Comparison of ENCODE assay signal across 8 mouse cellular contexts in genomic region chr2:29245341-29245779, GRCm38 (mm10). TPM values are rescaled to one million over a fixed set of nuclear protein-coding genes. Genes with fewer than 3 reads are reported as not detected.
DNase-seq lines count a peak whose midpoint lies in the region; ATAC-seq and TF ChIP-seq lines count a peak whose summit lies in the region.

No protein-coding gene starts in this region.

- TF ChIP-seq CTCF in small intestine, adult 2 months (IDR thresholded peaks at IDR 0.05; ENCODE audit: extremely low read depth, insufficient read length, insufficient replicate concordance, low read depth, low read length): peak; percentile 22; the same call in 1 of the 2 replicates

- H3K36me3 ChIP-seq in heart, embryonic 16.5 days (ENCODE audit: control insufficient read depth, insufficient read depth): no peaks in the 10 kb centered on the region
- no peaks in the 10 kb centered on the region for H3K36me3 ChIP-seq in small intestine, adult 2 months (ENCODE audit: control insufficient read depth, insufficient read depth, low read length)

- H3K4me3 ChIP-seq in heart, embryonic 16.5 days (ENCODE audit: low read length): no peak overlapping the region
- no peak overlapping the region for H3K4me3 ChIP-seq in small intestine, adult 2 months (ENCODE audit: low read depth, low read length)

- H3K4me1 ChIP-seq in heart, embryonic 16.5 days (ENCODE audit: control insufficient read depth, insufficient read depth, low read length): 0 out of 2 replicates have a peak, but pooled peaks cover 3% of the 10 kb centered on the region
- peaks cover 2% of the 10 kb centered on the region; the same call in 1 of the 2 replicates for H3K4me1 ChIP-seq in small intestine, adult 2 months (ENCODE audit: control insufficient read depth, insufficient read depth, insufficient read length, low read length)

- DNase-seq in left cerebral cortex, postnatal 4 days: peak; percentile 50
- DNase-seq in left cerebral cortex, adult 8-10 months (ENCODE audit: low spot score in 2 of 2): no peak
- peak; percentile 2 for DNase-seq in lung, postnatal 25 days (ENCODE audit: low spot score)
- DNase-seq in urinary bladder, postnatal 25 days (ENCODE audit: low spot score): no peak

- H3K9ac ChIP-seq in heart, embryonic 16.5 days (ENCODE audit: low read length): no peak overlapping the region

- peaks cover 40% of the 10 kb centered on the region for H3K27me3 ChIP-seq in heart, embryonic 16.5 days (ENCODE audit: control insufficient read depth, insufficient read depth, low read length)
- H3K27me3 ChIP-seq in small intestine, adult 2 months (ENCODE audit: control insufficient read depth, insufficient read depth, low read length): peaks cover 11% of the 10 kb centered on the region

- H3K9me3 ChIP-seq in heart, embryonic 16.5 days (replicated peaks; ENCODE audit: control insufficient read depth, low read length): no peaks in the 10 kb centered on the region

- H3K4me2 ChIP-seq in heart, embryonic 16.5 days (ENCODE audit: low read depth, low read length): no peak overlapping the region

- no peak for TF ChIP-seq POLR2A in small intestine, adult 2 months (IDR thresholded peaks at IDR 0.05; ENCODE audit: low read depth, low read length)

- intact Hi-C loops in left cerebral cortex, postnatal 4 days (cut with DNase I): no loop called here

- peak; percentile 97 for ATAC-seq in common myeloid progenitor, adult 5-6 weeks (replicated peaks; ENCODE audit: low read depth, poor library complexity, severe bottlenecking)
- peak; percentile 45; the same call in 1 of the 2 replicates for ATAC-seq in heart, embryonic 16.5 days (replicated peaks; ENCODE audit: extremely low read depth, insufficient read depth, low FRiP score)
- ATAC-seq in inflammation-experienced regulatory T-cells, adult 6 months: no peak

- H3K27ac ChIP-seq in heart, embryonic 16.5 days (ENCODE audit: low read length): no peak overlapping the region
- H3K27ac ChIP-seq in small intestine, adult 2 months (ENCODE audit: insufficient read depth, low read depth, low read length): no peak overlapping the region

- 26% methylated on average over 10 of the region's 10 CpGs for WGBS in heart, embryonic 16.5 days
- 19% methylated on average over 10 of the region's 10 CpGs for WGBS in small intestine, adult 2 months

RNA-seq across cellular contexts. Expression of gene Ntng2, which starts 7.4 kb away (rescaled TPM):
- total RNA-seq in left cerebral cortex, postnatal 4 days (2021): 100 to 1,000 TPM; 140 to 149 TPM
- 10 to 100 TPM; 71.9 to 82.7 (median 78.9) TPM for total RNA-seq in left cerebral cortex, adult 8-10 months (2022)
- 1.9 and 5.1 TPM in 2 replicates for total RNA-seq in common myeloid progenitor, adult 5-6 weeks (2017)
- polyA plus RNA-seq in heart, embryonic 16.5 days (2015; fragmentation: Nextera tagmentation; extraction: Ambion mirVana): 0.14 and 0.24 TPM in 2 replicates
- polyA plus RNA-seq in small intestine, adult 2 months (2012; rRNA removed): 15.8 and 23.4 TPM in 2 replicates
- 1 to 10 TPM; 2.7 to 3.4 (median 2.9) TPM for polyA plus RNA-seq in inflammation-experienced regulatory T-cells, adult 6 months (2017; shearing (Covaris generic))

Comparison
In these comparisons a context has a peak if more than half of its experiments do, and no peak if none do; other contexts are left out.
1. DNase-seq: peak in left cerebral cortex, postnatal 4 days (single experiment) and lung, postnatal 25 days (single experiment); none in left cerebral cortex, adult 8-10 months (0 of 2) and urinary bladder, postnatal 25 days (single experiment).
2. RNA of gene Ntng2, which starts 7.4 kb away (total RNA-seq): 140 to 149 TPM in left cerebral cortex, postnatal 4 days and 71.9 to 82.7 TPM in left cerebral cortex, adult 8-10 months; 1.9 to 5.1 TPM in common myeloid progenitor, adult 5-6 weeks; every median in the first group is over 10 times any median in the second.